ENCODE assay signal across 12 mouse cellular contexts in the genomic region with DNA sequence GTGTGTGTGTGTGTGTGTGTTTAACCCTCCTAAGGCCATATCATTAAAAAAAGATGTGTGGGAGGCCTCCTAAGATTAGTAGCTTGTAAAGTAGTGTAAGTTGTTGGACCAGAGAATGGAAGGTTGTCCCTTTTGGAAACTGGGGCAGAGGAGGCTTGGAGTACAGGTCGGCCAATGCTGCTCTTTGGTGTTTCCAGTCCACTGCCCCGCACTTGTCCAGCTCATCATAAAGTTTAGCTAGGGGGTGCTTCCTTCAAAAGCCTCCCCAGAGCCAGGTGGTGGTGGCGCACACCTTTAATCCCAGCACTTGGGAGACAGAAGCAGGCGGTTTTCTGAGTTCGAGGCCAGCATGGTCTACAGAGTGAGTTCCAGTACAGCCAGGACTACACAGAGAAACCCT. TPM values are rescaled to one million over a fixed set of nuclear protein-coding genes. Genes with fewer than 3 reads are reported as not detected.
A peak's percentile ranks its signal among the peaks of the same experiment; 100 is the strongest.
DNase-seq lines count a peak whose midpoint lies in the region; ATAC-seq and TF ChIP-seq lines count a peak whose summit lies in the region.
"Had no signal": no experiment of that assay in that cellular context is flagged by ENCODE, and none has a peak within 500 bp of the region (broad histone marks: within the 10 kb centered on the region; RNA-seq: fewer than 3 reads in every experiment).

No protein-coding gene starts in this region.

- ATAC-seq in forebrain, postnatal 0 days, result no peak
- no peak for ATAC-seq in neural tube, embryonic 13.5 days (ENCODE audit: low read depth)

- DNase-seq in kidney, adult 8-10 months, result peak; percentile 51 to 53
- no peak for DNase-seq in kidney, postnatal 10 days
- DNase-seq in forebrain, postnatal 0 days, result no peak
- DNase-seq in limb, embryonic 10.5 days (ENCODE audit: low spot score), result no peak
- no peak for DNase-seq in embryo, embryonic 10.5 days (ENCODE audit: low spot score)
- DNase-seq in layer of hippocampus, adult 18-20 months (ENCODE audit: low spot score in 2 of 2), result no peak
- no peak for DNase-seq in Muller cell, postnatal 12 days (ENCODE audit: inconsistent ontology term)

- no peak overlapping the region for H3K9ac ChIP-seq in forebrain, postnatal 0 days
- no peak overlapping the region for H3K9ac ChIP-seq in neural tube, embryonic 13.5 days

- TF ChIP-seq CTCF in forebrain, postnatal 0 days (IDR thresholded peaks at IDR 0.05; ENCODE audit: low read depth), result no peak

- H3K36me3 ChIP-seq in forebrain, postnatal 0 days (ENCODE audit: insufficient read depth), result no peaks in the 10 kb centered on the region
- H3K36me3 ChIP-seq in limb, embryonic 10.5 days, result no peaks in the 10 kb centered on the region
- no peaks in the 10 kb centered on the region for H3K36me3 ChIP-seq in neural tube, embryonic 13.5 days

- H3K4me2 ChIP-seq in forebrain, postnatal 0 days (ENCODE audit: low read depth), result peak overlapping the region; percentile 63; the same call in 1 of the 2 replicates
- peak overlapping the region; percentile 59 for H3K4me2 ChIP-seq in neural tube, embryonic 13.5 days

- no peaks in the 10 kb centered on the region for H3K27me3 ChIP-seq in forebrain, postnatal 0 days (ENCODE audit: insufficient read depth, low read length)
- peaks cover 12% of the 10 kb centered on the region; the same call in 1 of the 2 replicates for H3K27me3 ChIP-seq in limb, embryonic 10.5 days (ENCODE audit: low read depth, poor library complexity, severe bottlenecking)
- no peaks in the 10 kb centered on the region for H3K27me3 ChIP-seq in neural tube, embryonic 13.5 days

- no peaks in the 10 kb centered on the region for H3K4me1 ChIP-seq in forebrain, postnatal 0 days (ENCODE audit: insufficient read depth)
- peaks cover 40% of the 10 kb centered on the region for H3K4me1 ChIP-seq in limb, embryonic 10.5 days
- H3K4me1 ChIP-seq in neural tube, embryonic 13.5 days (replicated peaks), result peaks cover 22% of the 10 kb centered on the region

- H3K27ac ChIP-seq in forebrain, postnatal 0 days (ENCODE audit: low read depth, low read length), result 0 out of 2 replicates have a peak overlapping the region, but pooled peaks have one; percentile 42
- peak overlapping the region; percentile 87; the same call in 1 of the 2 replicates for H3K27ac ChIP-seq in limb, embryonic 10.5 days
- H3K27ac ChIP-seq in neural tube, embryonic 13.5 days (replicated peaks), result 0 out of 2 replicates have a peak overlapping the region, but pooled peaks have one; percentile 74

- 79% methylated on average over 5 of the region's 5 CpGs for WGBS in forebrain, postnatal 0 days
- WGBS in limb, embryonic 10.5 days, result 90% methylated on average over 5 of the region's 5 CpGs
- WGBS in neural tube, embryonic 13.5 days, result 87% methylated on average over 5 of the region's 5 CpGs

- no peaks in the 10 kb centered on the region for H3K9me3 ChIP-seq in forebrain, postnatal 0 days (ENCODE audit: low read length)
- no peaks in the 10 kb centered on the region for H3K9me3 ChIP-seq in limb, embryonic 10.5 days (replicated peaks)
- no peaks in the 10 kb centered on the region for H3K9me3 ChIP-seq in neural tube, embryonic 13.5 days

- H3K4me3 ChIP-seq in forebrain, postnatal 0 days (ENCODE audit: low read depth, low read length), result no peak overlapping the region
- peak overlapping the region; percentile 63; the same call in 1 of the 2 replicates for H3K4me3 ChIP-seq in limb, embryonic 10.5 days
- H3K4me3 ChIP-seq in neural tube, embryonic 13.5 days, result peak overlapping the region; percentile 61; the same call in 1 of the 2 replicates

RNA-seq across cellular contexts. Expression of a gene that starts 0.8 kb away (rescaled TPM):
- total RNA-seq in forebrain, postnatal 0 days (2014; rRNA removed), result 1.5 and 1.8 TPM in 2 replicates
- 2.0 and 2.5 TPM in 2 replicates for polyA plus RNA-seq in forebrain, postnatal 0 days (2015; fragmentation: Nextera tagmentation; extraction: Ambion mirVana)
- 0.09 and 0.25 TPM in 2 replicates for polyA plus RNA-seq in limb, embryonic 10.5 days (2016; fragmentation: Nextera tagmentation; extraction: Ambion mirVana)
- polyA plus RNA-seq in neural tube, embryonic 13.5 days (2015; fragmentation: Nextera tagmentation; extraction: Ambion mirVana), result 0.28 and 0.66 TPM in 2 replicates
- under 1 TPM; 0.57 to 0.86 TPM for total RNA-seq in layer of hippocampus, adult 18-20 months (2021)
- total RNA-seq: hematopoietic stem cell, adult 5-6 weeks; megakaryocyte progenitor cell, adult 5-6 weeks; MEL had no signal
- polyA plus RNA-seq: small intestine, adult 2 months had no signal

RNA-seq across cellular contexts. Expression of a gene that starts 1.0 kb away (rescaled TPM):
- total RNA-seq in forebrain, postnatal 0 days (2014; rRNA removed), result 9.8 and 11.6 TPM in 2 replicates
- polyA plus RNA-seq in forebrain, postnatal 0 days (2015; fragmentation: Nextera tagmentation; extraction: Ambion mirVana), result 10.5 and 12.4 TPM in 2 replicates
- 6.2 and 9.2 TPM in 2 replicates for polyA plus RNA-seq in limb, embryonic 10.5 days (2016; fragmentation: Nextera tagmentation; extraction: Ambion mirVana)
- polyA plus RNA-seq in neural tube, embryonic 13.5 days (2015; fragmentation: Nextera tagmentation; extraction: Ambion mirVana), result 5.9 and 6.5 TPM in 2 replicates
- total RNA-seq in layer of hippocampus, adult 18-20 months (2021), result 1 to 10 TPM; 5.1 to 6.0 TPM
- total RNA-seq: hematopoietic stem cell, adult 5-6 weeks had no signal

Comparison
In these comparisons a context has a peak if more than half of its experiments do, and no peak if none do; other contexts are left out.
1. DNase-seq: peak in kidney, adult 8-10 months (2 of 2); none in kidney, postnatal 10 days (single experiment), forebrain, postnatal 0 days (single experiment), limb, embryonic 10.5 days (single experiment), embryo, embryonic 10.5 days (single experiment), layer of hippocampus, adult 18-20 months (0 of 2) and Muller cell, postnatal 12 days (single experiment).
2. Peak in every context shown above with its lines, with median percentiles within 50 percentile points of each other: H3K27ac ChIP-seq.